Mouse (Mus musculus) thymus, postnatal 14 days (tissue): ENCODE measurements around the gene Als2cl.

ENCODE experiments used
- DNase-seq: peaks from one replicate; pipeline ENCODE4 v3.0.0; 2021

Gene Als2cl

GRCm38 (mm10) chr9:110879191-110879920, at the start of gene Als2cl:
Als2cl (plus strand) TSS chr9:110879870.
- DNase-seq: no peak

DNA sequence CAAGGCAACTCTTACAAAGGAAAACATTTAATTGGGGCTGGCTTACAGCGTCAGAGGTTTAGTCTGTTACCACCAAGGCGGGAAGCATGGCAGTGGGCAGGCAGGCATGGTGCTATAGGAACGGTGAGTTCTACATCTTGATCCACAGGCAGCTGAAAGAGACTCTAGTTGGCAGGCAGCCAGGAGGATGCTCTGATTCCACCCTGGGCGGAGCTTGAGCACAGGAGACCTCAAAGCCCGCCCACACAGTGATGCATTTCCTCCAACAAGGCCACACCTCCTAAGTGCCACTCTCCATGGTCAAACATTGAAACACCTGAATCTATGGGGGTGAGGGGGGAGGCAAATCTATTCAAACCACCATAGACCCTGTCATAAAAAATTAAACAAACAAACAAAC, 46.6 kb upstream of the Als2cl start:
- DNase-seq: peak; percentile 34

DNA sequence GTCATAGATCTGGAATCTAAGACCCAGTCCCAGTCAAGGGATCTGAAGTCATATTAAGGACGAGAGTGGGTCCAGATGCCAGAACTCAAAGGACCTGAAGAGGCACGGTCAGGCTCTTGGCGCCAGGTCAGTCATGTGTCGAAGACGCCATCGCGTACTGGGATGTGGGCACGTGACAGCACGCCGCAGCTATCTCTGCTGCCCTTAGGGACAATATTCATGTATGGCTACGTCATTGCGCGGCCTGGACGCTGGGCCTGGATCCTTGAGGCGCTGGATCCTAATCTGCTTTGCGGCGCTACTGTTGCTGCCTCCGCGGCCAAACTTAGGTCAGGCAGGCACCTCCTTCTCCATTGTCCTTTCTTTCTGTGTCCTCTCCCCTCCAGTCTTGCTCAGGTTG, 45.3 kb upstream of the Als2cl start, which contains the start of gene Prss45:
Gene Prss45 (plus strand): TSS at position 178 of the 400 bp plus-strand sequence.
- DNase-seq: no peak

GRCm38 (mm10) chr9:110834961-110835360, 44.7 kb upstream of the Als2cl start:
- no peak for DNase-seq

- no peak for DNase-seq
Observed at GRCm38 (mm10) chr9:110836112-110836511, 43.6 kb upstream of the Als2cl start.

DNA sequence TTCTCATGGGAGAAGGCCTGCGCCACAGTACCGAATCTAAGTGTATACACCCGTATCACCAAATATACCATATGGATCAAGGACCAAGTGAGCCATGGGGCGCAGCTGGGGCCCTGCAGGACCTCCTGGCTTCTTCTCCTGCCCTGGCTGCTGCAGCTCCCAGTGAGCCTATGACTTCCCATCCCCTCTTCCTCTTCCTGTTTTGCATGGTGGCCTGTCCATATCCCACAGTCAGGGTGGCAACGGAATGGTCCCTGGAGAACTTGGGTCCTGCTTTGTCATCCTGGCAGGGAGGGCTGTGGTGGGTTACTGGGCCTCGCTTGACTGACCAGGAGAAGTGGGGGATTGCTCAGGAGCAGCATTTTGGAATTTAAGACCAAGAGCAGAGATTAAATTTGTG, 38.8 kb upstream of the Als2cl start:
- no peak for DNase-seq

GRCm38 (mm10) chr9:110841438-110841837, 38.2 kb upstream of the Als2cl start:
- no peak for DNase-seq

DNA sequence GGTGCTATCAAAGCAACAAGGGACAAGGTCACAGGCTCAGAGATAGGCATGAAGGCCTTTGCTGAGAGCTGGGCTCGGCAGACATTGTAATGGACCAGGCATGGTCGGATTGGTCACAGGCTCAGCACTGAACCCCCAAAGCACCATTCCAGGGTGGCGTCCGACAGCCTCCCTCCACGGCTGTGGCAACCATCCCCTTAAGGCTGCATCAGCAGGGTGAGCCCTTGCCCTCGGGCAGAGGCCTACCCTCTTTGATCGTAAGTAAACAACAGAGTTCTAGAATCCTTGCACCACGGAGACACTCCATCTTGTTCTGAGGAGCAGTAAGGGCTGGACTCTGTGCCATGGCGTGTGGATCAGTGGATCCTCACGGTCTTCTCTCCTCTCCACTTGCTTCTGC, 35.5 kb upstream of the Als2cl start, which contains the start of gene Prss46:
Gene Prss46 (plus strand): TSS at position 301 of the 400 bp plus-strand sequence.
- no peak for DNase-seq

- no peak for DNase-seq
Observed at GRCm38 (mm10) chr9:110849162-110849561, 30.5 kb upstream of the Als2cl start.

DNA sequence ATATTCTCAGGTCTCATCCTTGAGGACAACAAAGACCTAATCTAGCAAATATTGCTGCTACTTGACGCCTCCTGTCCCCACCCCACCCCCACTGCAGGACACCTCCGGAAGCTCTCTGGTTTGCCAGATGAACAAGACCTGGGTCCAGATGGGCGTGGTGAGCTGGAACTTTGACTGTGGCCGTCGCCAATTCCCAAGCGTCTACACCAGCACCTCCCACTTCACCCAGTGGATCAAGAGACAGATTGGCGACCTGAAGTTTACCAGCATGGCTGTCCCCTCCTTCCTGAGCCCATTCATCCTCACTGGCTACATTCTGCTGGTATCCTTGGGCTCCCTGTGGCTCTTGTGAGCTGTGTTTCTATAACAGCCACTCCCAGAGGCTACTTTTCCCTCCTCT, 23.8 kb upstream of the Als2cl start:
- no peak for DNase-seq

- peak; percentile 43 for DNase-seq
Observed at GRCm38 (mm10) chr9:110856920-110857319, 22.8 kb upstream of the Als2cl start.

GRCm38 (mm10) chr9:110857781-110858472, 21.7 kb upstream of the Als2cl start, which contains the start of gene Prss50:
Prss50 (plus strand) TSS chr9:110857967.
- DNase-seq: peak; percentile 44

DNA sequence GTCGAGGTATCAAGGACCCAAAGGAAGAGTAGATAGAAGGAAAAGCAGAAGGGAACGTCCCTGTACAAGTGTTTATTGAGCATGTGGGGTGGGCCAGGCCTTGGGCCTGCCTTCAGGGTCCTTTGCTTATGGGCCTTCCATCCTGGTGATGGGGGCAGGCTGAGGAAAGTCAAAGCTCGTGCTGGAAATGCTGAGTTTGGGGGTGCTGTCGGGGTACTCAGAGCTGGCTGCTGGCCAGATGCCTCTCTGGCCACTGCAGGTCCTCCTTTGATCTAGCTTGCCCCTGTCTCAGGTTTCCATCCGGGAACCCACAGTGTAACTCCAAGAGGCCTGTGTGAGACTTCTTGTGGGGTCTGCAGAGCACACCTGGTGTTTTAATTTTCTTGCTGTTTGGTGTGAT, 21.1 kb upstream of the Als2cl start:
- no peak for DNase-seq

DNA sequence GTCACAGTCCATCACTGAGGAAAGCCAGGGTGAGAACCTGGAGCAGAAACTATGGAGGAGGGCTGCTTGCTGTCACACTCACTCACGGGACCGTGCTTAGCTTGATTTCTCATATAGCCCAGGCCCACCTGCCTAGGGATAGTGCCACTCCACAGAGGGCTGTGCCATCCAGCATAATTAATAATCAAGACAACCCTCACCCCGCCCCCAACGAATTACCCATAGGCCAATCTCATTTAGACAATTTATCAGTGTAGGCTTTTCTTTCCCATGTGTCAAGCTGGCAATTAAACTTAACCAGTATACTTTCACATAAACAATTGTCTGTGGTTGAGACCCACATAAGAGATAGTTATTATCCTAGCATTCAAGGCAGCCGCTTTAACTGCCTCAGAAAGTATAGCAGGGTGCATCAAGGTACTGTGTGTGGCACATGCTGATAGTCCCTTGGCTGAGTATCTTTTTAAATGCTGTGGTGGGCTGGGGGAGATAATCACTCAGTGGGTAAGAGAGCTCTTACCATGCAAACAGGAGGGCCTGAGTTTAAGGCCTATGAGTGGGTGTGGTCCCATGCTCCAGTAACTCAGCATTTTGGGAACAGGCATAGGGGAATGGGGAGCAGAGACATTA, 20.6 kb upstream of the Als2cl start:
- no peak for DNase-seq

DNA sequence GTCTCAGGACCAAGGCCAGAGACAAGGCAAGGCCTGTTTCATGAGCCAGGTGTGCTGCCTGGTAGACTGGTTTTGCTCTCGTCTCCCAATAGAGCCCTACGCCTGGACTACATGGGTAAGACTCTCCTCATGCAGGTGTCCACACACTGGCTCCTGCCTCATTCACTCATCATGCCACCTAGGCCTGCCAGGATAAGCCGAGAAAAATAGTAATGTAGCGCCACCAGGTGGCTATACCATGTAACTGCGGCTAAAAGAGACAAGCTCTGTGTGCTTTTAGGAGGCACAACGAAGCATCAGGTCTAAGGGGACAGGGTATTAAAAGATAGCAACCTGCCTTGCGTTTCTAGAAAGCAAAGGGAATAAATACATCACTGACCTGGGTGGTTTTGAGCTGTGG, 8.6 kb upstream of the Als2cl start:
- DNase-seq: peak; percentile 62

DNA sequence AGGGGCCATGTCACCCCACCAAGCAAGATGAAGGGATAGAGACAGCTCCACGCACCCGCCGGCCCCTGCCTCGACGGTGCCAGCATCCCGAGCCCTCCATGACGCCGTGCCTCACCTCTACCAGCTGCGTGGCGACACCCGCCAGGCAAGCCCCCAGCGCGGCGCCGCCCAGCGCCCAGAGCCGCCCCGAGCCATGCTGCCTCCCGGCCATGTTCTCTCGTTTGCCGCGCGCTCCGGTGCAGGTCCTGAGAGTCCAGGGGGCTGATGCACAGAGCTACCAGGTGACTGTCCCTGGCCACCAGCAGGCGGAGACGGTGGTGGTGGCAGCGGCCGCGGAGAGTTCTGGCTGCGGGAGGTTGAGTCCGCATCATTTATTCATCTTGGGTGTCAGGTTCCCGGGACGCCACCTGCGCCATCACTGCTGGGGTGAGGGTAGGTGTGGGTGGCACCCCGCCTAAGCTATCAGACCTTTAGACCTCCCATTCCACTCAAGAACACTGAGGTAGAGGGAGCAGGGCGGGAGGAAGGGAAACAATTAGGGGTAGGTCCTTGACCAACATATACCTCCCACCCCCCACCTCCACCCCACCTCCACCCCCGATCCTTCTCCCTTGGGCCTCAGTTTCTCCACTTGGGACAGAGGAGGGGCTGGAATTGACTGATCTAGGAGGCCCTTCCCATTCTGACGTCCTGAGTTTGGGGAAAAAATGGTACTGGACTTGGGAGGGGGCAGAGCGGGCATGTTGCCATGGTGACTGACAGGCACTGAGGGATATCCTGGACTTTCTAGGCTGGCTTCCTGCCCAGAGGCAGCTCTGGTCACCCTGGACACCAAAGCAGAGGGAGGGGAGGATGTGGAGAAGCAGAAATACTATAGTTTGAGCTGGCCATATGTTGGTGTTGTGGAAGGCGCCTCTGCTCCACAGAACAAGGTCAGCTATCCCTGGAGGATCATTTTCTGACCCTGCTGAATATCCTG, 5.7 kb upstream of the Als2cl start:
- peak; percentile 54 for DNase-seq

- no peak for DNase-seq
Observed at GRCm38 (mm10) chr9:110874660-110875191, 4.9 kb upstream of the Als2cl start.

DNA sequence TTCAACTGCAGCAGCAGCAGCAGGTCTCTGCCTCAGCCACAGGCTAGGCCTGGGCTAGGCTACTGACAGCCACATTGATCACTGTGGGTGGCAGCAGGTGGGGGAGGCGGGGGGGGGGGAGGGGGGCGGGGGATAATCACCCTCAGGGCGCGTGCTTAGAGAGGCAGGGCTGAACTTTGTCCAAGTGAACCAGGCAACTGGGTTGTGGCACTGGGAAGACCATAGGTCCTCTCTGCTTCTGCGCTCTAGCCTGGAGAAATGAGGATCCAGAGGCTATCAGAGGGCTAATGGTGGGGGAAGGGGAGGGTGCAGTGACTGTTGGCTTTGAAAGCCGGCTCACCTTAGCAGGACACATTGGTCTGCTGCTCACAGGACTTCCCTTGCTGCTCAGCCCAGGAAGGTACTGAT, 4.4 kb upstream of the Als2cl start:
- DNase-seq: no peak

- DNase-seq: no peak
Observed at GRCm38 (mm10) chr9:110877353-110877752, 2.3 kb upstream of the Als2cl start.

DNA sequence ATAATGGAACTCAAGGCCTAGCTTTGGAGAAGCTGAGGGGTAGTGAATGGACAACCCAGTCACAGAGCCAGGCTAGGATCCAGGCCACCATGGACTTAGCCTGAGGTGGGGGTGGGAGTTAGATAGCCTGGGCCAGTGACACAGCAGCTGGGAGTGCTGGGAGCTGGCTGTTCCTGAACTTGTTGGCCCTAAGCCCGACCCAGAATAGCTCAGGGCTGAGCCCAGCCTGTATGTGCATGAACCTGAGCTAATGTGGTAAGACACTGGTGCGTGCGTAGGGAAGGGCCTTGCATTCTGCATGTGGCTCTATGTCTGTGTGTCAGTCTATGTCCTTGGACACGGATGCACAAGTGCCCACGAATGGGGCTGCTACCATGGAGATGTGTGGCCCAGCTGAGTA, 1.8 kb upstream of the Als2cl start:
- DNase-seq: no peak

DNA sequence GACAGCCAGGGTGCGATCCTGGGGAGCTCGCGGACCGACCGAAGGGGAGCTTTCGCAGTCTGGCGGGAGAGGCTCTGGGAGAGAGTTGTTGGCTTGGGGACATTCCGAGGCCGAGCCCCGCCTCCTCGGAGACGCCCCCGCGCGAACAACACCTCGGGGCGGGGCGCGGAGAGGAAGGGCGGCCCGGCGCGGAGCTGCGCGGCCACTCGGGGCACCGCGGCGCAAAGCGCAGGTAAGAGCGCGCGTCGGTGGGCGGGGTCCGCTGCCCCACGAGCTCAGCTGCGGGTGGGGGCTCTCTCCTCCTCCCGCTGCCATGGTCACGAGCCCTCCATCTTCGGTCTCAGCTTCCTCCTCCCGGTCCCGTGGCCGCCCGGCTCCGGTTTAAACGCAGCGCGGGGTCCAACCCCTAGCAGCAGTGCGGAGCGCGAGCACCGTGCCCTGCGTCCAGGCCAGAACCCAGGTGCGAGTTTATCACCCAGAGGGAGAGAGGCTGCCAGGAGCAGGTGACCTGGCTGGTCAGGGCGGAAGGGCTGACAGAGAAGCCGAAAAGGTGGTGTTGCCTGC, 410 bp downstream of the Als2cl start, which contains the start of gene Tmie:
Gene Tmie (minus strand): TSS at position 116 of the 564 bp plus-strand sequence.
- DNase-seq: peak; percentile 78

DNA sequence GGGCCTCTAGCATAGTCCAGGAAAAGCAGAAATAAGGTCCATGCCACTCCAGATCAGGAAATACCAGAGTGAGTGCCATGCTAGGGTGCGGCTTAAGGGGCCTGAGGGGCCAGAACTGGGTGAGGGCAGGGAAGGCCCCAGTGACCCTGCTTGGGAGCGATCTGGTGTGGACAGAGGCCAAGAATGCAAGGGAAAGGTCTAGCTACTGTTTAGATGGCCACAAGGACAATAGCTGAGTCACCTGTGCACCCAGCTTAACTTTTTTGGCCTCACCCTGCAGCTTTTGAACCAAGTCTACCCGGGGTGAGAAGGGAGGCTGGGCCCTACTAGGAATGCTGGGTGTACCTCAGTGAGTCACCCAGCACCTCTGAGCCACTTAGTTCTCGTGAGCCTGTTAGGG, 1.1 kb downstream of the Als2cl start:
- no peak for DNase-seq
